Mouse (Mus musculus) ZHBTc4 (cell line): ENCODE measurements around the gene Slc25a39.

Source experiments
- DNase-seq: peaks from one replicate; pipeline ENCODE4 v3.0.0-alpha.2; 2011; ENCODE audit warnings: low read depth, low spot score

The Slc25a39 gene

DNA sequence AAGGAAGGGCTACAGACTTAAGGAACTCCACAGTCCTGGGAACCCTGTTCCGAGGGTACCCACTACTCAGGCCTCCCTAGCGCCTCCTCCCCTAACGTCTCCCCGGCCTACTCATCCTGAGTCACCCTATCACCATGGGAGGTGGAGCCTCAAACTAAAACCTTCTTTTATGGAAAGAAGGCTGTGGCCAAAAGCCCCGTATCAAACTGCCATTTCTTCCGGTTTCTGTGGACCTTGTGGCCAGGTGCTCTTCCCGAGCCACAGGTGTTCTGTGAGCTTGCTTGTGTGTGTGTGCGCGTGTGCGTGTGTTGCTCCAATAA, 28.7 kb upstream of the Slc25a39 start:
- no peak for DNase-seq

DNA sequence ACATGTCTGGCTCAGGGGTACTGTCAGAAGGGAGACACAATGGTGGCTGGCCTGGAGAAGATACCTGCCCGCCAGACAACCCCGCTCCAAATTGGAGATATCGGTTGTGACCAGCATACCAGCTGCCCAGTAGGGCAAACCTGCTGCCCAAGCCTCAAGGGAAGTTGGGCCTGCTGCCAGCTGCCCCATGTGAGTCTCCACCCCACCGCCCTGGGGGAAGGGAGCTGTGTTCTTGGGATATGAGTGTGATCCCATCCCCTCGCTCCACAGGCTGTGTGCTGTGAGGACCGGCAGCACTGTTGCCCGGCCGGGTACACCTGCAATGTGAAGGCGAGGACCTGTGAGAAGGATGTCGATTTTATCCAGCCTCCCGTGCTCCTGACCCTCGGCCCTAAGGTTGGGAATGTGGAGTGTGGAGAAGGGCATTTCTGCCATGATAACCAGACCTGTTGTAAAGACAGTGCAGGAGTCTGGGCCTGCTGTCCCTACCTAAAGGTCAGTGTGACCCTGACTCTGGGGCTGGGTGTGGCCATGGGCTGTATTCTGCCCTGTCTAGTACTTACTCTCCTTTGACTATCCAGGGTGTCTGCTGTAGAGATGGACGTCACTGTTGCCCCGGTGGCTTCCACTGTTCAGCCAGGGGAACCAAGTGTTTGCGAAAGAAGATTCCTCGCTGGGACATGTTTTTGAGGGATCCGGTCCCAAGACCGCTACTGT, 28.2 kb upstream of the Slc25a39 start:
- DNase-seq = no peak

DNA sequence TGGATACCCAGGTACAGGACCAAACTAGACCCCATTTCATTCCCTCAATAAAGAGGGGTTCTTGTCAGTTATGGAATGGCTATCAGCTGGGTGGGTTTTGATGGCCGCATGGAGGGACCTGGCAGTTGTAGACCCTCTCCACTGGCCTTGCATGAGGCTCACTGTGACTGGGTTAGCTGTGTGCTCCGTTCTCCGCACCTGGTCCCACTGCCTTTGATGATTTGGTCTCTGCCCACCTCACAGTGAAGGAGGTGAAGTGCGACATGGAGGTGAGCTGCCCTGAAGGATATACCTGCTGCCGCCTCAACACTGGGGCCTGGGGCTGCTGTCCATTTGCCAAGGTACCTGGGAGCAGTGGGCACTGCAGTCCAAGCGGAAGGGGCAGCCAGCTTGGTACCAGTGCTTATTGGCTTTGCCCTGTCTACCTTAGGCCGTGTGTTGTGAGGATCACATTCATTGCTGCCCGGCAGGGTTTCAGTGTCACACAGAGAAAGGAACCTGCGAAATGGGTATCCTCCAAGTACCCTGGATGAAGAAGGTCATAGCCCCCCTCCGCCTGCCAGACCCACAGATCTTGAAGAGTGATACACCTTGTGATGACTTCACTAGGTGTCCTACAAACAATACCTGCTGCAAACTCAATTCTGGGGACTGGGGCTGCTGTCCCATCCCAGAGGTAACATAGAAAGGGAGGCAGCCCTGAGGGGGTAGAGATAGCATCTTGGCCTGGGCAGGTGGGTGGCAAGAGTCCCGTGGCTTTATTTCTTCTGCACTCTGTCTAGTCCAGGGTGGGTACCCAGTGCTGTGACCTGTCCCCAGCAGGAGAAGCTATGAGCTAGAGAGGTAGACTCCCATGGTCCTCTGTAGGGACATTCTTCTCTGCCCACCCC, 27.3 kb upstream of the Slc25a39 start:
- no peak for DNase-seq

DNA sequence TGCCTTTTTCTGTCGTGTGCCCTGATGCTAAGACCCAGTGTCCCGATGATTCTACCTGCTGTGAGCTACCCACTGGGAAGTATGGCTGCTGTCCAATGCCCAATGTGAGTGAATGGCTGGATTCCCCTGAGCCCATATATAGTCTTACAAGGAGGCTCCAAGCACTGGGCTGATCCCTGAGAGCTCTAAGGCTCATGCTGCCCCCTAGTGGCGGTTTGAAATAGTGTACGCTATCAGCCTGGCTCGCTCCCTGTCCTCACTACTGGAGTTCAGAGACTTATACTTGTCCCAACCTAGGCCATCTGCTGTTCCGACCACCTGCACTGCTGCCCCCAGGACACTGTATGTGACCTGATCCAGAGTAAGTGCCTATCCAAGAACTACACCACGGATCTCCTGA, 26.7 kb upstream of the Slc25a39 start:
- peak; percentile 92 for DNase-seq

GRCm38 (mm10) chr11:102433866-102434265, 26.1 kb upstream of the Slc25a39 start:
- no peak for DNase-seq

GRCm38 (mm10) chr11:102432896-102433295, 25.1 kb upstream of the Slc25a39 start:
- DNase-seq = no peak

GRCm38 (mm10) chr11:102432115-102432843, 24.5 kb upstream of the Slc25a39 start:
- DNase-seq = no peak

GRCm38 (mm10) chr11:102431728-102432114, 24.0 kb upstream of the Slc25a39 start:
- DNase-seq = no peak

DNA sequence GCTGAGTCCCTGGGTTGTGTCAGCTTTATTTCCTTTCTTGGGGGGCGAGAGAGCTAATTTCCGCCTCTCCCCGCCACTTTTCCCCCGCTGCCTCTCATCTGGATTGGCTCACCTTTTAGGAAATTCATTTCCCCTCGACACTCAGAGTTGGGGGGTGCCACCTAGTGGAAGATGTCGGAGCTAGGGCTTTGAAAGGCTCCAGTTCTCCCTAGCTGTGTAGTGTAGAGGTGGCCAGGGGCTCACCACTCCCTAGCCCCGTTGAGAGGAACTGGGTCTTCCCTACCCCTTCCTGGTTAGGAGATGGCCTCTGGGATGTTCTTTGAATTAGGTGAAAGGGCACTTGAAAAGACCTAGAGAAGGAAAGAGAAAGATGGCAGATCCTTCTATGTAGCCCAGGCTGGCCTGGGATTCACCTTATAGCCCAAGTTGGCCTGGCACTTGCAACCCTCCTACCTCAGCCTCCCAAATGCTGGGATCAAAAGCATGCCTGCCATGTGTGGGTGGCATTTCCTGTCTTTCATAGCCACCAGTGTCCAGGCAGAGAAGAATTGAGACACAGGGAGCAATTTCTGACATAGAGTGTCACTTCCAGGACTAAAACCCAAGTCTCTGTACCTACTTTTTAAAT, 23.4 kb upstream of the Slc25a39 start:
- peak; percentile 92 for DNase-seq

GRCm38 (mm10) chr11:102430121-102431017, 22.6 kb upstream of the Slc25a39 start, which contains the start of gene Grn:
Grn (plus strand) TSS chr11:102430315.
- DNase-seq = peak; percentile 97

- no peak for DNase-seq
These were observed 21.8 kb upstream of the Slc25a39 start for GRCm38 (mm10) chr11:102429551-102429950.

- DNase-seq = no peak
These were observed 21.3 kb upstream of the Slc25a39 start for GRCm38 (mm10) chr11:102428981-102429540.

GRCm38 (mm10) chr11:102425555-102426316, 18.0 kb upstream of the Slc25a39 start:
- no peak for DNase-seq

DNA sequence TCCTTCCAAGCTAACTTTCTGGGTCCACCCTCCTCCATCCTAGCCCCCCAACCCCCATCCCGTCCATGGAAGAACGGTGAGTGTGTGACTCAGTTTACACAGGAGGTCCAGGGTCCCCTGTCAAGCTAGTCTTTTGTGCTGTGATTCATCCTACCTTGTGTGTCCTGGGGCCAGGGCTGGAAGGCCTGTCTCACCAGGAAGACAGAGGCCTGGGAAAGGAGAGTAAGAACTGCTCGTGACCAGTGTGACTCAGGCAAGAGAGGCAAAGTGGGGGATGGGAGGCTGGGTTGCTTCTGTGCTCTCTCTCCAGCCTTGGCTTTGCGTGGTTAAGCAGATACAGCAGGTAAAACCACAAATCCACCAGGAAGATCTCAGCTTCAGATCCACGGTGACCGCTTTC, 16.9 kb upstream of the Slc25a39 start:
- no peak for DNase-seq

DNA sequence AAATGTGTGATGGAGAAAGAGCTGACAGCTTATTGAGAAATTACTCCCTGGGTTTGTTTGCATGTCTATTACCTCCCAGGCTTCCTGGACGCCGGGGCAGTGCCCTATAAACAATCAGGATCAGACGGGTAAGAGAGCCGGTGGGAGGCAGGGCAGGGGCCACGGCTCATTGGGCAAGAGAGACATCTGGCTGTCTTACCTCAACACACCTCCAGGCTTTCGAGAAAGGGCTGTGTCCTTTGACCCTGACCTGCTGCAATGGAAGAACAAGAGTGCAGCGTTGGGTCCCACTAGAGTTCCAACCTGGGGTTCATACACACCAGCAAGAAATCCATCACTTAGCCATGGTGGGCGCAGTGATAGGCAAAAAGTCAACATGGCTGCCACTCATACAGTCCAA, 13.8 kb upstream of the Slc25a39 start:
- no peak for DNase-seq

DNA sequence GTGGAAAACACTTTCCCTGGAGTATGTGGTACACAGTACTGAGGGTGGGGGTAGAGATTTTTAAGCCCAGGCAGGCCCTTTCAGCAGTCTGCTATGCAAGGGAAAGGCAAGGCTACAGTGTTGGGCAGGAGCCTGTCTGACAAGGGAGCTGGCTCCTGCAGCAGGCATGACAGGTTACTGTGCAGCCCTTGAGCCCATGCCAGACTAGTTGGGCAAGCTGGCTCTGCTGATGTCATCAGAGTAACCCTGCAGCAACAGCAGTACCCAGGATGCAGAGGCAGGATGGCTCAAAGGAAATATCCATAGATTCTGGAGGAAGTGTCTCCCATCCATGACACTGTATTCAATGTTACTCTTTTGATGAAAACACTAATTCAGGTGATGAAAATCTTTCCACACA, 11.1 kb upstream of the Slc25a39 start:
- no peak for DNase-seq

DNA sequence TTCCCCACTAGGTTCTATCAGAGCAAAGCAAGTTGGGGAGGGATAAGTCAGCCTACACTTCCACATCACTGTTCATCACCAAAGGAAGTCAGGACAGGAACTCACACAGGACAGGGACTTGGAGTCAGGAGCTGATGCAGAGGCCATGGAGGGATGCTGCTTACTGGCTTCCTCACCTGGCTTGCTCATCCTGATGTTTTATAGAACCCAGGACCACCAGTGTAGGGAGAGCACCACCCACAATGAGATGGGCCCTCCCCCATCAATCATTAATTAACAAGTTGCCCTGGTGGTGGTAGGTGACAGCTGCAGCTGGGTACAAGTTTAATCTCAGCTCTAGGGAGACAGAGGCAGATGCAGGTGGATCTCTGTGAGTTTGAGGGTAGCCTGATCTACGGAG, 9.4 kb upstream of the Slc25a39 start:
- no peak for DNase-seq

DNA sequence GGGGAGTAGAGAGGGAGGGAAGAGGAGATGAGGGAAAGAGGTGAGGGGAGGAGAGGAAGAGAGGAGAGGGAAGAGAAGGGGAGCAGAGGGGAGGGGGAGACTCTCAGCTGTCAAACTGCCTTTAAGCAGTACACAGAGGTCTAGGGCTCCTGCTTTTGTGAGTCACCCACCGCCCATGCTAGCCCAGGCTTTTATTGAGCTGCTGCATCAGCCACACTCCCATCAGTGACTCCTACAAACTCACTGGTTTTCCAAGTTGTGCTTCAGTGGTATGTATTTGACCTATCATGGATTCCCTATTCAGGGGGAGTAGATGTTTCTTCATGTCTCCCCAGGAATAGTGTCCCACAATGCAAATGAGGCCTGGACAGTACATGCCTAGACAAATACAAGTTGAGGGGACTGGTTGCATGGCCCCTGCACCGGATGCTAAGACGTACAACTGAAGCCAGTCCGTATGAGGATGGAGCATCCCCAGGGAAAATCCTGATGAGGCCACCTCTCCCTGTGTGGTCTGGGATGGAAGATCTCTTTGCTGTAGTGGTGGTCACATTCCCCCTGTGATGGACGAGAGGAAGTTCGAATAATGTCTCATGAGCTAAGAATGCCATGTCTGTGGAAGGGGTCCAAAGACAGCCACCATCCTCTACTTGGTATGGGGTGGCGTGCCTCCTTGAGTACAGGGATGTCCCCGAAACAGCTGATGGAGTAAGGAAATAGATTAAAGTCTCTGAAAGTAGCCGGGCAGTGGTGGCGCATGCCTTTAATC, 7.5 kb upstream of the Slc25a39 start:
- no peak for DNase-seq

GRCm38 (mm10) chr11:102413059-102413458, 5.3 kb upstream of the Slc25a39 start:
- DNase-seq = no peak
